Mouse (Mus musculus): ENCODE results near the gene Pdzrn3. TPM values are rescaled to one million over a fixed set of nuclear protein-coding genes. Genes with fewer than 3 reads are reported as not detected.

Pdzrn3 gene
- polyA plus RNA-seq, 1 experiment = 1.9 TPM

GRCm38 (mm10) chr6:101336660-101337059 is 41.0 kb downstream of the Pdzrn3 start:
- H3K4me3 ChIP-seq (replicated peaks; ENCODE audit: insufficient read depth, low read depth, low read length) = no peak overlapping the region
- no peaks in the 10 kb centered on the region for H3K27me3 ChIP-seq (ENCODE audit: control insufficient read depth, insufficient read depth, low read length)
- DNase-seq = no peak
- H3K27ac ChIP-seq (ENCODE audit: insufficient read depth, low read length) = no peak overlapping the region
- TF ChIP-seq POLR2A (IDR thresholded peaks at IDR 0.05; ENCODE audit: borderline replicate concordance, insufficient read depth, low read length) (no peak), CTCF (IDR thresholded peaks at IDR 0.05; ENCODE audit: borderline replicate concordance, insufficient read depth, low read depth, low read length) (no peak)
- WGBS = 89% methylated on average over 10 of the region's 10 CpGs
- H3K4me1 ChIP-seq (ENCODE audit: control insufficient read depth, insufficient read depth, low read length) = no peaks in the 10 kb centered on the region

- no peak for DNase-seq
- WGBS = 88% methylated on average over 1 of the region's 1 CpGs
- Histone ChIP-seq H3K27me3 (ENCODE audit: control insufficient read depth, insufficient read depth, low read length) (no peaks in the 10 kb centered on the region), H3K4me3 (replicated peaks; ENCODE audit: insufficient read depth, low read depth, low read length) (no peak overlapping the region), H3K27ac (ENCODE audit: insufficient read depth, low read length) (no peak overlapping the region), H3K4me1 (ENCODE audit: control insufficient read depth, insufficient read depth, low read length) (no peaks in the 10 kb centered on the region)
- TF ChIP-seq CTCF (IDR thresholded peaks at IDR 0.05; ENCODE audit: borderline replicate concordance, insufficient read depth, low read depth, low read length) (no peak), POLR2A (IDR thresholded peaks at IDR 0.05; ENCODE audit: borderline replicate concordance, insufficient read depth, low read length) (no peak)
Measured at GRCm38 (mm10) chr6:101335744-101336143, 42.0 kb downstream of the Pdzrn3 start.

- Histone ChIP-seq H3K4me3 (replicated peaks; ENCODE audit: insufficient read depth, low read depth, low read length) (no peak overlapping the region), H3K27ac (ENCODE audit: insufficient read depth, low read length) (no peak overlapping the region), H3K4me1 (ENCODE audit: control insufficient read depth, insufficient read depth, low read length) (no peaks in the 10 kb centered on the region), H3K27me3 (ENCODE audit: control insufficient read depth, insufficient read depth, low read length) (no peaks in the 10 kb centered on the region)
- TF ChIP-seq POLR2A (IDR thresholded peaks at IDR 0.05; ENCODE audit: borderline replicate concordance, insufficient read depth, low read length) (no peak), CTCF (IDR thresholded peaks at IDR 0.05; ENCODE audit: borderline replicate concordance, insufficient read depth, low read depth, low read length) (no peak)
- DNase-seq = no peak
- 82% methylated on average over 3 of the region's 3 CpGs for WGBS
Measured at GRCm38 (mm10) chr6:101334495-101334894, 43.2 kb downstream of the Pdzrn3 start.

- Histone ChIP-seq H3K4me3 (replicated peaks; ENCODE audit: insufficient read depth, low read depth, low read length) (no peak overlapping the region), H3K4me1 (ENCODE audit: control insufficient read depth, insufficient read depth, low read length) (no peaks in the 10 kb centered on the region), H3K27ac (ENCODE audit: insufficient read depth, low read length) (no peak overlapping the region), H3K27me3 (ENCODE audit: control insufficient read depth, insufficient read depth, low read length) (no peaks in the 10 kb centered on the region)
- no peak for DNase-seq
- WGBS = 89% methylated on average over 5 of the region's 5 CpGs
- TF ChIP-seq POLR2A (IDR thresholded peaks at IDR 0.05; ENCODE audit: borderline replicate concordance, insufficient read depth, low read length) (no peak), CTCF (IDR thresholded peaks at IDR 0.05; ENCODE audit: borderline replicate concordance, insufficient read depth, low read depth, low read length) (no peak)
Measured at GRCm38 (mm10) chr6:101330392-101330791, 47.3 kb downstream of the Pdzrn3 start.

- WGBS = 85% methylated on average over 6 of the region's 6 CpGs
- Histone ChIP-seq H3K27ac (ENCODE audit: insufficient read depth, low read length) (no peak overlapping the region), H3K4me3 (replicated peaks; ENCODE audit: insufficient read depth, low read depth, low read length) (no peak overlapping the region), H3K4me1 (ENCODE audit: control insufficient read depth, insufficient read depth, low read length) (no peaks in the 10 kb centered on the region), H3K27me3 (ENCODE audit: control insufficient read depth, insufficient read depth, low read length) (no peaks in the 10 kb centered on the region)
- DNase-seq = no peak
- TF ChIP-seq CTCF (IDR thresholded peaks at IDR 0.05; ENCODE audit: borderline replicate concordance, insufficient read depth, low read depth, low read length) = no peak
- TF ChIP-seq POLR2A (IDR thresholded peaks at IDR 0.05; ENCODE audit: borderline replicate concordance, insufficient read depth, low read length) = no peak
Measured at GRCm38 (mm10) chr6:101329499-101329898, 48.2 kb downstream of the Pdzrn3 start.

GRCm38 (mm10) chr6:101328514-101328913 is 49.2 kb downstream of the Pdzrn3 start:
- no peak overlapping the region for H3K27ac ChIP-seq (ENCODE audit: insufficient read depth, low read length)
- 56% methylated on average over 6 of the region's 6 CpGs for WGBS
- no peak overlapping the region for H3K4me3 ChIP-seq (replicated peaks; ENCODE audit: insufficient read depth, low read depth, low read length)
- DNase-seq = no peak
- no peaks in the 10 kb centered on the region for H3K4me1 ChIP-seq (ENCODE audit: control insufficient read depth, insufficient read depth, low read length)
- TF ChIP-seq CTCF (IDR thresholded peaks at IDR 0.05; ENCODE audit: borderline replicate concordance, insufficient read depth, low read depth, low read length) (no peak), POLR2A (IDR thresholded peaks at IDR 0.05; ENCODE audit: borderline replicate concordance, insufficient read depth, low read length) (no peak)
- no peaks in the 10 kb centered on the region for H3K27me3 ChIP-seq (ENCODE audit: control insufficient read depth, insufficient read depth, low read length)

GRCm38 (mm10) chr6:101327741-101328140 is 50.0 kb downstream of the Pdzrn3 start:
- WGBS = 55% methylated on average over 5 of the region's 5 CpGs
- no peaks in the 10 kb centered on the region for H3K27me3 ChIP-seq (ENCODE audit: control insufficient read depth, insufficient read depth, low read length)
- DNase-seq = no peak
- no peaks in the 10 kb centered on the region for H3K4me1 ChIP-seq (ENCODE audit: control insufficient read depth, insufficient read depth, low read length)
- H3K27ac ChIP-seq (ENCODE audit: insufficient read depth, low read length) = no peak overlapping the region
- no peak overlapping the region for H3K4me3 ChIP-seq (replicated peaks; ENCODE audit: insufficient read depth, low read depth, low read length)
- TF ChIP-seq POLR2A (IDR thresholded peaks at IDR 0.05; ENCODE audit: borderline replicate concordance, insufficient read depth, low read length) = no peak
- no peak for TF ChIP-seq CTCF (IDR thresholded peaks at IDR 0.05; ENCODE audit: borderline replicate concordance, insufficient read depth, low read depth, low read length)

- no peaks in the 10 kb centered on the region for H3K4me1 ChIP-seq (ENCODE audit: control insufficient read depth, insufficient read depth, low read length)
- H3K4me3 ChIP-seq (replicated peaks; ENCODE audit: insufficient read depth, low read depth, low read length) = no peak overlapping the region
- H3K27me3 ChIP-seq (ENCODE audit: control insufficient read depth, insufficient read depth, low read length) = no peaks in the 10 kb centered on the region
- WGBS = 23% methylated on average over 3 of the region's 3 CpGs
- H3K27ac ChIP-seq (ENCODE audit: insufficient read depth, low read length) = no peak overlapping the region
- no peak for DNase-seq
- TF ChIP-seq CTCF (IDR thresholded peaks at IDR 0.05; ENCODE audit: borderline replicate concordance, insufficient read depth, low read depth, low read length) (no peak), POLR2A (IDR thresholded peaks at IDR 0.05; ENCODE audit: borderline replicate concordance, insufficient read depth, low read length) (no peak)
Measured at GRCm38 (mm10) chr6:101327196-101327595, 50.5 kb downstream of the Pdzrn3 start.
